Mouse (Mus musculus): ENCODE measurements around the gene Cnih4. TPM values are rescaled to one million over a fixed set of nuclear protein-coding genes. Genes with fewer than 3 reads are reported as not detected.

The Cnih4 gene
- polyA plus RNA-seq, 1 experiment from 2014 or later, result 149 TPM

GRCm38 (mm10) chr1:181188925-181189324 lies 44.4 kb downstream of the Cnih4 start:
- Histone ChIP-seq H3K36me3 (ENCODE audit: control insufficient read depth, insufficient read depth) (peaks cover 60% of the 10 kb centered on the region), H3K27me3 (ENCODE audit: control insufficient read depth, insufficient read depth, low read length) (no peaks in the 10 kb centered on the region), H3K9me3 (replicated peaks; ENCODE audit: control insufficient read depth, low read length) (no peaks in the 10 kb centered on the region), H3K4me3 (ENCODE audit: low read length) (no peak overlapping the region), H3K4me2 (ENCODE audit: low read depth, low read length) (no peak overlapping the region), H3K4me1 (ENCODE audit: control insufficient read depth, insufficient read depth, low read length) (no peaks in the 10 kb centered on the region), H3K27ac (ENCODE audit: low read length) (no peak overlapping the region), H3K9ac (ENCODE audit: low read length) (no peak overlapping the region)
- no peak for ATAC-seq (replicated peaks; ENCODE audit: extremely low read depth, insufficient read depth, low FRiP score)
- WGBS, result 81% methylated on average over 4 of the region's 4 CpGs

GRCm38 (mm10) chr1:181199446-181199845 lies 55.0 kb downstream of the Cnih4 start:
- Histone ChIP-seq H3K27me3 (ENCODE audit: control insufficient read depth, insufficient read depth, low read length) (no peaks in the 10 kb centered on the region), H3K9ac (ENCODE audit: low read length) (no peak overlapping the region), H3K27ac (ENCODE audit: low read length) (no peak overlapping the region), H3K4me1 (ENCODE audit: control insufficient read depth, insufficient read depth, low read length) (no peaks in the 10 kb centered on the region), H3K4me3 (ENCODE audit: low read length) (no peak overlapping the region), H3K36me3 (ENCODE audit: control insufficient read depth, insufficient read depth) (peaks cover 50% of the 10 kb centered on the region), H3K9me3 (replicated peaks; ENCODE audit: control insufficient read depth, low read length) (no peaks in the 10 kb centered on the region), H3K4me2 (ENCODE audit: low read depth, low read length) (no peak overlapping the region)
- ATAC-seq (replicated peaks; ENCODE audit: extremely low read depth, insufficient read depth, low FRiP score), result no peak
- 85% methylated on average over 4 of the region's 4 CpGs for WGBS

GRCm38 (mm10) chr1:181210147-181210546 lies 65.7 kb downstream of the Cnih4 start:
- H3K4me3 ChIP-seq (ENCODE audit: low read length), result peak overlapping the region; percentile 71
- peak overlapping the region; percentile 96 for H3K27ac ChIP-seq (ENCODE audit: low read length)
- H3K9ac ChIP-seq (ENCODE audit: low read length), result peak overlapping the region; percentile 99
- no peak for ATAC-seq (replicated peaks; ENCODE audit: extremely low read depth, insufficient read depth, low FRiP score)
- H3K4me2 ChIP-seq (ENCODE audit: low read depth, low read length), result peak overlapping the region; percentile 72
- 7% methylated on average over 4 of the region's 4 CpGs for WGBS
- no peaks in the 10 kb centered on the region for H3K27me3 ChIP-seq (ENCODE audit: control insufficient read depth, insufficient read depth, low read length)
- peaks cover 21% of the 10 kb centered on the region for H3K4me1 ChIP-seq (ENCODE audit: control insufficient read depth, insufficient read depth, low read length)
- peaks cover 16% of the 10 kb centered on the region for H3K36me3 ChIP-seq (ENCODE audit: control insufficient read depth, insufficient read depth)
- no peaks in the 10 kb centered on the region for H3K9me3 ChIP-seq (replicated peaks; ENCODE audit: control insufficient read depth, low read length)

- WGBS, result 1% methylated on average over 55 of the region's 56 CpGs
- ATAC-seq (replicated peaks; ENCODE audit: extremely low read depth, insufficient read depth, low FRiP score), result peak; percentile 21
- Histone ChIP-seq H3K4me1 (ENCODE audit: control insufficient read depth, insufficient read depth, low read length) (peaks cover 21% of the 10 kb centered on the region), H3K27ac (ENCODE audit: low read length) (peak overlapping the region; percentile 96), H3K9ac (ENCODE audit: low read length) (peak overlapping the region; percentile 99), H3K4me3 (ENCODE audit: low read length) (peak overlapping the region; percentile 71), H3K36me3 (ENCODE audit: control insufficient read depth, insufficient read depth) (peaks cover 10% of the 10 kb centered on the region), H3K27me3 (ENCODE audit: control insufficient read depth, insufficient read depth, low read length) (no peaks in the 10 kb centered on the region), H3K9me3 (replicated peaks; ENCODE audit: control insufficient read depth, low read length) (no peaks in the 10 kb centered on the region), H3K4me2 (ENCODE audit: low read depth, low read length) (peak overlapping the region; percentile 72)
These were observed 66.3 kb downstream of the Cnih4 start for GRCm38 (mm10) chr1:181210601-181211402.

- Histone ChIP-seq H3K9me3 (replicated peaks; ENCODE audit: control insufficient read depth, low read length) (no peaks in the 10 kb centered on the region), H3K4me2 (ENCODE audit: low read depth, low read length) (peak overlapping the region; percentile 72), H3K36me3 (ENCODE audit: control insufficient read depth, insufficient read depth) (peaks cover 7% of the 10 kb centered on the region), H3K4me1 (ENCODE audit: control insufficient read depth, insufficient read depth, low read length) (peaks cover 23% of the 10 kb centered on the region), H3K27ac (ENCODE audit: low read length) (peak overlapping the region; percentile 96), H3K27me3 (ENCODE audit: control insufficient read depth, insufficient read depth, low read length) (no peaks in the 10 kb centered on the region), H3K4me3 (ENCODE audit: low read length) (peak overlapping the region; percentile 71), H3K9ac (ENCODE audit: low read length) (peak overlapping the region; percentile 99)
- ATAC-seq (replicated peaks; ENCODE audit: extremely low read depth, insufficient read depth, low FRiP score), result peak; percentile 26
- WGBS, result under 1% methylated on average over 39 of the region's 72 CpGs
These were observed 67.0 kb downstream of the Cnih4 start for GRCm38 (mm10) chr1:181211403-181211919.

- Histone ChIP-seq H3K27me3 (ENCODE audit: control insufficient read depth, insufficient read depth, low read length) (no peaks in the 10 kb centered on the region), H3K36me3 (ENCODE audit: control insufficient read depth, insufficient read depth) (peaks cover 2% of the 10 kb centered on the region; the same call in 1 of the 2 replicates), H3K9me3 (replicated peaks; ENCODE audit: control insufficient read depth, low read length) (no peaks in the 10 kb centered on the region), H3K9ac (ENCODE audit: low read length) (peak within 1 kb of the TSS; percentile 99), H3K27ac (ENCODE audit: low read length) (peak within 1 kb of the TSS; percentile 96), H3K4me1 (ENCODE audit: control insufficient read depth, insufficient read depth, low read length) (peaks cover 27% of the 10 kb centered on the region), H3K4me3 (ENCODE audit: low read length) (peak within 1 kb of the TSS; percentile 71), H3K4me2 (ENCODE audit: low read depth, low read length) (peak within 1 kb of the TSS; percentile 84)
- WGBS, result under 1% methylated on average over 53 of the region's 54 CpGs
- ATAC-seq (replicated peaks; ENCODE audit: extremely low read depth, insufficient read depth, low FRiP score), result peak; percentile 89
These were observed 67.6 kb downstream of the Cnih4 start, which contains the start of gene Wdr26 for GRCm38 (mm10) chr1:181211920-181212633. Gene Wdr26 (minus strand): TSS chr1:181212001.

- Histone ChIP-seq H3K4me1 (ENCODE audit: control insufficient read depth, insufficient read depth, low read length) (peaks cover 22% of the 10 kb centered on the region), H3K4me3 (ENCODE audit: low read length) (no peak overlapping the region), H3K9ac (ENCODE audit: low read length) (no peak overlapping the region), H3K36me3 (ENCODE audit: control insufficient read depth, insufficient read depth) (no peaks in the 10 kb centered on the region), H3K9me3 (replicated peaks; ENCODE audit: control insufficient read depth, low read length) (no peaks in the 10 kb centered on the region), H3K27me3 (ENCODE audit: control insufficient read depth, insufficient read depth, low read length) (no peaks in the 10 kb centered on the region), H3K4me2 (ENCODE audit: low read depth, low read length) (no peak overlapping the region), H3K27ac (ENCODE audit: low read length) (no peak overlapping the region)
- ATAC-seq (replicated peaks; ENCODE audit: extremely low read depth, insufficient read depth, low FRiP score), result no peak
- WGBS, result 88% methylated on average over 8 of the region's 8 CpGs
These were observed 70.0 kb downstream of the Cnih4 start for GRCm38 (mm10) chr1:181214296-181215035.

- Histone ChIP-seq H3K9me3 (replicated peaks; ENCODE audit: control insufficient read depth, low read length) (no peaks in the 10 kb centered on the region), H3K4me1 (ENCODE audit: control insufficient read depth, insufficient read depth, low read length) (peaks cover 15% of the 10 kb centered on the region), H3K36me3 (ENCODE audit: control insufficient read depth, insufficient read depth) (no peaks in the 10 kb centered on the region), H3K9ac (ENCODE audit: low read length) (no peak overlapping the region), H3K4me3 (ENCODE audit: low read length) (no peak overlapping the region), H3K27ac (ENCODE audit: low read length) (no peak overlapping the region), H3K4me2 (ENCODE audit: low read depth, low read length) (no peak overlapping the region), H3K27me3 (ENCODE audit: control insufficient read depth, insufficient read depth, low read length) (no peaks in the 10 kb centered on the region)
- 52% methylated on average over 4 of the region's 4 CpGs for WGBS
- no peak for ATAC-seq (replicated peaks; ENCODE audit: extremely low read depth, insufficient read depth, low FRiP score)
These were observed 71.8 kb downstream of the Cnih4 start for GRCm38 (mm10) chr1:181216315-181216714.

Data from heart, embryonic 16.5 days (tissue).